Mouse (Mus musculus): ENCODE results near the gene Fkbp8. TPM values are rescaled to one million over a fixed set of nuclear protein-coding genes. Genes with fewer than 3 reads are reported as not detected.

The Fkbp8 gene
- total and polyA plus RNA-seq, 2 experiments from 2014 or later, result 360 to 532 TPM

DNA sequence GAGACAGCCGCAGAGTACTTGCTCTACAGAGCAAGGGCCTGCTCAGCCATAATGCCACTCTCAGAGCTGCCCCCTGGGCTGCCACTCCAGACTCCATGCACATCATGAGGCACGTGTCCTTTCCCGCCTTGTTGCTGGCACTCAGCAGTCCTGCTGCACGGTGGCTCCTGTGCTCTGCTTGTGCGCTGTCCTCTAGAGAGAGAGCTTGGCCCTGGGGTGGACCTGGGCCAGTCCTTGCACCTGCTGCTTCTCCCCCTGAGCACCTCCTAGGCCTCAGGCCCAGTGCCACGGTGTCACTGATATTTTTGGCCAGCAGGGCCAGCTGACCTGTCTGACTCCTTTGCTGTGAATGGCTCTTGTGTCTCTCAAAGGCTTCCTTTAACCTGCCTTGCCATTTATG, 43.5 kb downstream of the Fkbp8 start:
- ATAC-seq, result no peak
- Histone ChIP-seq H3K27ac (no peak overlapping the region), H3K4me1 (ENCODE audit: insufficient read depth, low read length) (no peaks in the 10 kb centered on the region), H3K27me3 (ENCODE audit: insufficient read depth, low read length) (no peaks in the 10 kb centered on the region), H3K4me3 (ENCODE audit: low read length) (no peak overlapping the region), H3K9ac (replicated peaks; ENCODE audit: low read length) (no peak overlapping the region), H3K4me2 (ENCODE audit: low read depth, low read length) (no peak overlapping the region), H3K9me3 (ENCODE audit: low read length) (no peaks in the 10 kb centered on the region), H3K36me3 (ENCODE audit: insufficient read depth, low read length) (no peaks in the 10 kb centered on the region; the same call in 1 of the 2 replicates)
- DNase-seq (ENCODE audit: low spot score), result no peak
- no peak for TF ChIP-seq CTCF (IDR thresholded peaks at IDR 0.05; ENCODE audit: low read depth)
- WGBS, result 59% methylated on average over 6 of the region's 6 CpGs

DNA sequence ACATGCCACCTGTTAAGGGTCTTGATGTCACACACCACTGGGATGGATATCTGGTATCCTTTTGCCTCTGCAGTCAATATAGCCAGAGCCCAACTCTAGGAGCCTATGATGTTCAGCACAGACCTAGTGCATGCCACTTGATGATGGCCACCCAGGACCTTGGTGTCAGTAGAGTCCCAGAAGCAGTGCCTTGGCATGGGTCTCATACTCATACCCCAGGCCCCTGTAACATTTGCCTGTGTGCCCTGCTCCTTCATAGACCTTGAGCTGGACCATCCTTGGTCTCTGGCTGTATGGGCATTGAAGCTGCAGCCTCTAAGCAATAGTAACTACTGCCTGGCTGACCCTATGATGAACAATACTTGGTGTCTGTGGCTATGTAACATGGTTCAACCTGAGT, 46.8 kb downstream of the Fkbp8 start:
- DNase-seq (ENCODE audit: low spot score) (no peak), ATAC-seq (no peak)
- no peaks in the 10 kb centered on the region for H3K27me3 ChIP-seq (ENCODE audit: insufficient read depth, low read length)
- no peak overlapping the region for H3K9ac ChIP-seq (replicated peaks; ENCODE audit: low read length)
- no peak overlapping the region for H3K4me3 ChIP-seq (ENCODE audit: low read length)
- TF ChIP-seq CTCF (IDR thresholded peaks at IDR 0.05; ENCODE audit: low read depth), result no peak
- no peak overlapping the region for H3K27ac ChIP-seq
- H3K4me1 ChIP-seq (ENCODE audit: insufficient read depth, low read length), result no peaks in the 10 kb centered on the region
- H3K9me3 ChIP-seq (ENCODE audit: low read length), result no peaks in the 10 kb centered on the region
- peaks cover 8% of the 10 kb centered on the region for H3K36me3 ChIP-seq (ENCODE audit: insufficient read depth, low read length)
- H3K4me2 ChIP-seq (ENCODE audit: low read depth, low read length), result no peak overlapping the region

DNA sequence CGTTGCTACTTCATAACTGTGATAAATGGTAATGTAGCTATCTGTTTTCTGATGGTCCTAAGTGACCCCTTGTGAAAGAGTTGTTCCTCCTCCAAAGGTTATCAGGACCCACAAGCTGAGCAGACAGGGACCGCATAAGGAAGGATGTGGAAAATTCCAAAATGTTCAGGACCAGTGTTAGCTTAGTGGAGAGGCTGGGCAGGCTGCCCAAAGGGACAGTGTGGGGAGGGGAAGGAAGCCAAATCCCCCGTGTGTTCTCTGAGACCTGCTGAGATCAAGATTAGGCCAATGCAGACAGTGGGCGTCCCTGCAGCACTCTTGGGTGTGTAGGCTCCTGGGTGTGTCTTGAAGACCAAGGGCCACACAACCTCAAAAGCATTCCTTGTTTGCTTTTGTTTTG, 47.4 kb downstream of the Fkbp8 start:
- no peak overlapping the region for H3K4me3 ChIP-seq (ENCODE audit: low read length)
- DNase-seq (ENCODE audit: low spot score) (no peak), ATAC-seq (no peak)
- H3K4me2 ChIP-seq (ENCODE audit: low read depth, low read length), result no peak overlapping the region
- no peak overlapping the region for H3K27ac ChIP-seq
- no peak for TF ChIP-seq CTCF (IDR thresholded peaks at IDR 0.05; ENCODE audit: low read depth)
- H3K4me1 ChIP-seq (ENCODE audit: insufficient read depth, low read length), result no peaks in the 10 kb centered on the region
- H3K27me3 ChIP-seq (ENCODE audit: insufficient read depth, low read length), result no peaks in the 10 kb centered on the region
- 57% methylated on average over 4 of the region's 4 CpGs for whole genome bisulfite sequencing
- no peak overlapping the region for H3K9ac ChIP-seq (replicated peaks; ENCODE audit: low read length)
- no peaks in the 10 kb centered on the region for H3K9me3 ChIP-seq (ENCODE audit: low read length)
- peaks cover 8% of the 10 kb centered on the region for H3K36me3 ChIP-seq (ENCODE audit: insufficient read depth, low read length)

DNA sequence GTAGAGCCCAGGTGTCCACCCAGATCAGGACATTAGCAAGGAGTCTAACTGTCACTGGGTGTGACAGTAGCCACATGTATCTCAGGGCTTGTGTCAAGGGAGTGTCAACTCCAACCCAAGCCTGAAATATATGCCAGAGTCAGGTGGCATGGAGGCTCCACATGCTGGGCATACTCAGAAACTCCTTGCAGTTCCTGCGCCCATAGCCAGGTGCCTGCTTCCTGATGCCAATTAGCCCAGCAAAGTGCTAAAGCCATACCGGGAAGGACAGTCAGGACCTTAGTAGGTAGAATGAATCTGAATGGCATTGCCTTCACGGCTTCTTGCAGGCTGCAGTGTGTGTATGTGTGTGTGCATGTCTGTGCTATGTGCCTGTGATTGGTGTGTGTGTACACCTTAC, 49.7 kb downstream of the Fkbp8 start:
- 93% methylated on average over 3 of the region's 3 CpGs for WGBS
- Histone ChIP-seq H3K27ac (no peak overlapping the region), H3K4me2 (ENCODE audit: low read depth, low read length) (no peak overlapping the region), H3K9ac (replicated peaks; ENCODE audit: low read length) (no peak overlapping the region), H3K36me3 (ENCODE audit: insufficient read depth, low read length) (peaks cover 25% of the 10 kb centered on the region), H3K9me3 (ENCODE audit: low read length) (no peaks in the 10 kb centered on the region), H3K4me3 (ENCODE audit: low read length) (no peak overlapping the region), H3K4me1 (ENCODE audit: insufficient read depth, low read length) (no peaks in the 10 kb centered on the region), H3K27me3 (ENCODE audit: insufficient read depth, low read length) (no peaks in the 10 kb centered on the region)
- DNase-seq (ENCODE audit: low spot score), result no peak
- no peak for TF ChIP-seq CTCF (IDR thresholded peaks at IDR 0.05; ENCODE audit: low read depth)
- ATAC-seq, result no peak

DNA sequence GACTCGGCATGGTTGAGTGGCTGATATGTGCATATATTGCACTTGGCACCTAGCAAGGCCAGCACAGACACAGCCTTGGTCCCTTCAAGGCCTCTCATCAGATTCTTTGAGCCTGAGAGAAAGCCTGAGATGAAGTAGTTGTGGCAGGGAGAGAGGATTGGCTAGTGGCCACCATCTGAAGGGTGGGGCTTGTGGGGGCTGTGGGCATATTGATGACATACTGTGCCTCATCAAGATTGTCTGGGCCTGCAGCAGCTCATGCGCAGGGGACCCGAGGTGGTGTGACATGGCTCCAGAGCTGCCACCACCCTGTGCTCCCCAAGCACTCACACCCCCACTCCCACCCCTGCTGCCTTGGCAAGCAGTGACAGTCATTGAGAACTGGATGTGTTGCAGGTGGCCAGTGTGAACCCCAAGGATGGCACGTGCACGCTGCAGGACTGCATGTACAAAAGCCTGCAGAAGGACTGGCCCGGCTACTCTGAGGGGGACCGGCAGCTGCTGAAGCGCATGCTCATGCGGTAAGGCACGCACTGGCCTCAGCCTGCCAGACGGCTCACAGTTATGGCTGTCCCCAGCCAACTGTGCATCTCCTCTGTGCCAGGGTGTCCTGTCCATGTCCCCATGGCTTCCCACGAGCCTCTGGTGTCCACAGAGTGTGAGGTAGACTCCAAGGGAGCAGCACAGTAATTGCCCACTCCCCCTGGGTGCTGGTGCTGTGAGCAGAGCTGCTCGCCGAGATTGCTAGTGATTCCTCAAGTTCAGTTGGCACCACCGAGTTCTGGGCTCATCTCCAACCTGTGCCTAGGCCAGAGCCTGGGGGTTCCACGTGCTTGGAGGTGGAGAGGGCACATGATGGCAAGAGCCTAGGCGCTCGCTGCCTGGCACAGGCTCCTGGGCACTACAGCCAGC, 56.2 kb downstream of the Fkbp8 start:
- WGBS, result 67% methylated on average over 18 of the region's 18 CpGs
- H3K9ac ChIP-seq (replicated peaks; ENCODE audit: low read length), result 0 out of 2 replicates have a peak overlapping the region, but pooled peaks have one; percentile 24
- H3K27ac ChIP-seq, result peak overlapping the region; percentile 57; the same call in 1 of the 2 replicates
- no peaks in the 10 kb centered on the region for H3K27me3 ChIP-seq (ENCODE audit: insufficient read depth, low read length)
- ATAC-seq (peak; percentile 63), DNase-seq (ENCODE audit: low spot score) (peak; percentile 47)
- H3K36me3 ChIP-seq (ENCODE audit: insufficient read depth, low read length), result peaks cover 56% of the 10 kb centered on the region
- no peak overlapping the region for H3K4me2 ChIP-seq (ENCODE audit: low read depth, low read length)
- H3K4me3 ChIP-seq (ENCODE audit: low read length), result no peak overlapping the region
- TF ChIP-seq CTCF (IDR thresholded peaks at IDR 0.05; ENCODE audit: low read depth), result no peak
- no peaks in the 10 kb centered on the region for H3K4me1 ChIP-seq (ENCODE audit: insufficient read depth, low read length)
- no peaks in the 10 kb centered on the region for H3K9me3 ChIP-seq (ENCODE audit: low read length)

DNA sequence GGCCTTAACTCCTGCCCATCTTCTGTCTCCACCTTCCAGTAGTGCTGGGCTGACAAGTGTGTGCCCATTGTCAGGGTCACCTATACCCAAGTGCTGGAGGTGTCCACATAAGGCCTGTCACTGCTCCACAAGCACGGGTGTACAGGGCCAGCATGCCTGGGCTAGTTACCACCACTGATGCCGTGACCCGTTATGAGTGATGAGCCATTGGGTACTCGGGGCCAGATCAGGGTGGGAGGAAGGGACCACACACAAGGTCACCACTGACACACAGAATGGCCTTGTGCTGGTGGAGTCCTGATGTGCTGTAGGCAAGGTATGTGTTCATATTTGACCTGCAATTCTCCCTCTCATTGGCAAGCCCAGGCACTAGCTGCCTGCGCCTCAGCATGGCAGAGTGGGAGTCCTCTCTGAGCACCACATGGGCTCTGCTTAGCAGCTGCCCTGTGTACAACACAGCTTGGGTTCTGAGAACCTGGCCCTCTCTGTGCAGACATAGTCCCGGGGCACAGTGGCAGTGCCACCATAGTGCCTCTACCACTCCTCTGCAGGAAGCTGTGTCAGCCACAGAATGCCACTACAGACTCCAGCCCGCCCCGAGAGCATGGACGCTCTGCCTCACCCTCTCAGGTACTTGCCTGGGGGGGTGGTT, 57.2 kb downstream of the Fkbp8 start:
- peak; percentile 11; the same call in 1 of the 2 replicates for ATAC-seq
- 91% methylated on average over 9 of the region's 9 CpGs for WGBS
- no peak overlapping the region; the same call in 1 of the 2 replicates for H3K27ac ChIP-seq
- TF ChIP-seq CTCF (IDR thresholded peaks at IDR 0.05; ENCODE audit: low read depth), result no peak
- H3K4me3 ChIP-seq (ENCODE audit: low read length), result no peak overlapping the region
- no peaks in the 10 kb centered on the region for H3K9me3 ChIP-seq (ENCODE audit: low read length)
- no peak for DNase-seq (ENCODE audit: low spot score)
- no peak overlapping the region for H3K4me2 ChIP-seq (ENCODE audit: low read depth, low read length)
- H3K4me1 ChIP-seq (ENCODE audit: insufficient read depth, low read length), result no peaks in the 10 kb centered on the region
- H3K9ac ChIP-seq (replicated peaks; ENCODE audit: low read length), result no peak overlapping the region
- no peaks in the 10 kb centered on the region for H3K27me3 ChIP-seq (ENCODE audit: insufficient read depth, low read length)
- H3K36me3 ChIP-seq (ENCODE audit: insufficient read depth, low read length), result peaks cover 50% of the 10 kb centered on the region

Other genes starting within 250 kb of the Fkbp8 start
- 40.3 and 42.3 TPM in 2 replicates for gene Homer3, start 244.9 kb upstream of the Fkbp8 start, total RNA-seq (2014; rRNA removed)
- gene Homer3, start 244.9 kb upstream of the Fkbp8 start, polyA plus RNA-seq (2015; fragmentation: Nextera tagmentation; extraction: Ambion mirVana), result 20.4 and 21.2 TPM in 2 replicates
- gene Ddx49, start 225.2 kb upstream of the Fkbp8 start, total RNA-seq (2014; rRNA removed), result 36.4 and 53.8 TPM in 2 replicates
- gene Ddx49, start 225.2 kb upstream of the Fkbp8 start, polyA plus RNA-seq (2015; fragmentation: Nextera tagmentation; extraction: Ambion mirVana), result 40.4 and 47.5 TPM in 2 replicates
- 126 and 159 TPM in 2 replicates for gene Cope, start 225.2 kb upstream of the Fkbp8 start, total RNA-seq (2014; rRNA removed)
- gene Cope, start 225.2 kb upstream of the Fkbp8 start, polyA plus RNA-seq (2015; fragmentation: Nextera tagmentation; extraction: Ambion mirVana), result 286 and 291 TPM in 2 replicates
- 92.5 and 101 TPM in 2 replicates for gene Cers1, start 211.9 kb upstream of the Fkbp8 start, total RNA-seq (2014; rRNA removed)
- 43.4 and 45.5 TPM in 2 replicates for gene Cers1, start 211.9 kb upstream of the Fkbp8 start, polyA plus RNA-seq (2015; fragmentation: Nextera tagmentation; extraction: Ambion mirVana)
- gene Gdf1, start 197.9 kb upstream of the Fkbp8 start, total RNA-seq (2014; rRNA removed), result 5.3 and 8.4 TPM in 2 replicates
- 6.0 and 6.9 TPM in 2 replicates for gene Gdf1, start 197.9 kb upstream of the Fkbp8 start, polyA plus RNA-seq (2015; fragmentation: Nextera tagmentation; extraction: Ambion mirVana)
- 40.4 and 48.4 TPM in 2 replicates for gene Upf1, start 174.4 kb upstream of the Fkbp8 start, total RNA-seq (2014; rRNA removed)
- 8.6 and 10.3 TPM in 2 replicates for gene Upf1, start 174.4 kb upstream of the Fkbp8 start, polyA plus RNA-seq (2015; fragmentation: Nextera tagmentation; extraction: Ambion mirVana)
- gene Comp, start 154.2 kb upstream of the Fkbp8 start, total RNA-seq (2014; rRNA removed), result 0.21 and 0.29 TPM in 2 replicates
- gene Comp, start 154.2 kb upstream of the Fkbp8 start, polyA plus RNA-seq (2015; fragmentation: Nextera tagmentation; extraction: Ambion mirVana), result 0.25 and 0.33 TPM in 2 replicates
- 51.8 and 54.0 TPM in 2 replicates for gene Crtc1, start 88.1 kb upstream of the Fkbp8 start, total RNA-seq (2014; rRNA removed)
- gene Crtc1, start 88.1 kb upstream of the Fkbp8 start, polyA plus RNA-seq (2015; fragmentation: Nextera tagmentation; extraction: Ambion mirVana), result 31.5 and 39.3 TPM in 2 replicates
- gene Klhl26, start 50.8 kb upstream of the Fkbp8 start, total RNA-seq (2014; rRNA removed), result 61.8 and 65.4 TPM in 2 replicates
- gene Klhl26, start 50.8 kb upstream of the Fkbp8 start, polyA plus RNA-seq (2015; fragmentation: Nextera tagmentation; extraction: Ambion mirVana), result 33.6 and 35.8 TPM in 2 replicates
- gene Tmem59l, start 40.4 kb upstream of the Fkbp8 start, total RNA-seq (2014; rRNA removed), result 196 and 198 TPM in 2 replicates
- gene Tmem59l, start 40.4 kb upstream of the Fkbp8 start, polyA plus RNA-seq (2015; fragmentation: Nextera tagmentation; extraction: Ambion mirVana), result 191 and 205 TPM in 2 replicates
- gene Crlf1, start 34.6 kb upstream of the Fkbp8 start, total RNA-seq (2014; rRNA removed), result 6.5 and 26.7 TPM in 2 replicates
- gene Crlf1, start 34.6 kb upstream of the Fkbp8 start, polyA plus RNA-seq (2015; fragmentation: Nextera tagmentation; extraction: Ambion mirVana), result 16.3 and 17.3 TPM in 2 replicates
- 140 TPM in 2 replicates for gene Rex1bd, start 21.0 kb upstream of the Fkbp8 start, total RNA-seq (2014; rRNA removed)
- gene Rex1bd, start 21.0 kb upstream of the Fkbp8 start, polyA plus RNA-seq (2015; fragmentation: Nextera tagmentation; extraction: Ambion mirVana), result 188 and 190 TPM in 2 replicates
- gene Uba52, start 16.9 kb upstream of the Fkbp8 start, total RNA-seq (2014; rRNA removed), result 510 and 535 TPM in 2 replicates
- 717 and 784 TPM in 2 replicates for gene Uba52, start 16.9 kb upstream of the Fkbp8 start, polyA plus RNA-seq (2015; fragmentation: Nextera tagmentation; extraction: Ambion mirVana)
- gene Kxd1, start 232 bp downstream of the Fkbp8 start, total RNA-seq (2014; rRNA removed), result 48.7 and 56.8 TPM in 2 replicates
- 53.8 and 56.6 TPM in 2 replicates for gene Kxd1, start 232 bp downstream of the Fkbp8 start, polyA plus RNA-seq (2015; fragmentation: Nextera tagmentation; extraction: Ambion mirVana)
- gene Ell, start 11.7 kb downstream of the Fkbp8 start, total RNA-seq (2014; rRNA removed), result 15.6 and 16.7 TPM in 2 replicates
- gene Ell, start 11.7 kb downstream of the Fkbp8 start, polyA plus RNA-seq (2015; fragmentation: Nextera tagmentation; extraction: Ambion mirVana), result 10.0 and 10.8 TPM in 2 replicates
- 152 and 207 TPM in 2 replicates for gene Isyna1, start 66.6 kb downstream of the Fkbp8 start, total RNA-seq (2014; rRNA removed)
- gene Isyna1, start 66.6 kb downstream of the Fkbp8 start, polyA plus RNA-seq (2015; fragmentation: Nextera tagmentation; extraction: Ambion mirVana), result 99.3 and 113 TPM in 2 replicates
- 248 and 349 TPM in 2 replicates for gene Ssbp4, start 81.1 kb downstream of the Fkbp8 start, total RNA-seq (2014; rRNA removed)
- 188 and 189 TPM in 2 replicates for gene Ssbp4, start 81.1 kb downstream of the Fkbp8 start, polyA plus RNA-seq (2015; fragmentation: Nextera tagmentation; extraction: Ambion mirVana)
- 0.65 and 3.3 TPM in 2 replicates for gene Lrrc25, start 88.4 kb downstream of the Fkbp8 start, total RNA-seq (2014; rRNA removed)
- gene Lrrc25, start 88.4 kb downstream of the Fkbp8 start, polyA plus RNA-seq (2015; fragmentation: Nextera tagmentation; extraction: Ambion mirVana), result 1.3 and 1.5 TPM in 2 replicates
- gene Gdf15, start 104.7 kb downstream of the Fkbp8 start, total RNA-seq (2014; rRNA removed), result 1.7 TPM in 1 of 2 replicates, not detected in the other
- gene Gdf15, start 104.7 kb downstream of the Fkbp8 start, polyA plus RNA-seq (2015; fragmentation: Nextera tagmentation; extraction: Ambion mirVana), result 0.25 and 0.41 TPM in 2 replicates
- 65.7 and 68.4 TPM in 2 replicates for gene Pgpep1, start 132.7 kb downstream of the Fkbp8 start, total RNA-seq (2014; rRNA removed)
- 44.2 and 56.5 TPM in 2 replicates for gene Pgpep1, start 132.7 kb downstream of the Fkbp8 start, polyA plus RNA-seq (2015; fragmentation: Nextera tagmentation; extraction: Ambion mirVana)
- gene Lsm4, start 145.5 kb downstream of the Fkbp8 start, total RNA-seq (2014; rRNA removed), result 301 and 453 TPM in 2 replicates
- 188 and 190 TPM in 2 replicates for gene Lsm4, start 145.5 kb downstream of the Fkbp8 start, polyA plus RNA-seq (2015; fragmentation: Nextera tagmentation; extraction: Ambion mirVana)
- 486 and 650 TPM in 2 replicates for gene Jund, start 171.2 kb downstream of the Fkbp8 start, total RNA-seq (2014; rRNA removed)
- gene Jund, start 171.2 kb downstream of the Fkbp8 start, polyA plus RNA-seq (2015; fragmentation: Nextera tagmentation; extraction: Ambion mirVana), result 90.4 and 96.3 TPM in 2 replicates
- 0.05 and 0.18 TPM in 2 replicates for gene Iqcn, start 175.7 kb downstream of the Fkbp8 start, total RNA-seq (2014; rRNA removed)
- 0.05 and 0.08 TPM in 2 replicates for gene Iqcn, start 175.7 kb downstream of the Fkbp8 start, polyA plus RNA-seq (2015; fragmentation: Nextera tagmentation; extraction: Ambion mirVana)
- gene Gm3336, start 190.8 kb downstream of the Fkbp8 start, total RNA-seq (2014; rRNA removed), result not detected in 2 replicates
- not detected in 2 replicates for gene Gm3336, start 190.8 kb downstream of the Fkbp8 start, polyA plus RNA-seq (2015; fragmentation: Nextera tagmentation; extraction: Ambion mirVana)
- gene Pde4c, start 196.0 kb downstream of the Fkbp8 start, total RNA-seq (2014; rRNA removed), result 0.26 and 0.72 TPM in 2 replicates
- gene Pde4c, start 196.0 kb downstream of the Fkbp8 start, polyA plus RNA-seq (2015; fragmentation: Nextera tagmentation; extraction: Ambion mirVana), result 0.20 and 0.31 TPM in 2 replicates
- 610 and 693 TPM in 2 replicates for gene Rab3a, start 227.0 kb downstream of the Fkbp8 start, total RNA-seq (2014; rRNA removed)
- 693 and 724 TPM in 2 replicates for gene Rab3a, start 227.0 kb downstream of the Fkbp8 start, polyA plus RNA-seq (2015; fragmentation: Nextera tagmentation; extraction: Ambion mirVana)
- 37.2 and 53.9 TPM in 2 replicates for gene Mpv17l2, start 233.2 kb downstream of the Fkbp8 start, total RNA-seq (2014; rRNA removed)
- gene Mpv17l2, start 233.2 kb downstream of the Fkbp8 start, polyA plus RNA-seq (2015; fragmentation: Nextera tagmentation; extraction: Ambion mirVana), result 56.1 and 63.3 TPM in 2 replicates
- 162 and 176 TPM in 2 replicates for gene Pik3r2, start 249.0 kb downstream of the Fkbp8 start, total RNA-seq (2014; rRNA removed)
- gene Pik3r2, start 249.0 kb downstream of the Fkbp8 start, polyA plus RNA-seq (2015; fragmentation: Nextera tagmentation; extraction: Ambion mirVana), result 101 and 103 TPM in 2 replicates

Data from hindbrain, postnatal 0 days (tissue).